Mouse (Mus musculus) neutrophil, adult 59 days (primary cell): ENCODE measurements around the gene 1700001K19Rik. TPM values are rescaled to one million over a fixed set of nuclear protein-coding genes. Genes with fewer than 3 reads are reported as not detected.

Experiments
- total RNA-seq, 2 experiments: library from RNA; stranded (reverse); gene quantifications; 1 replicate in 1 of 2; 2 replicates in 1 of 2; pipeline ENCODE4 v1.2.4; 2023

Gene 1700001K19Rik
- not detected for total RNA-seq

DNA sequence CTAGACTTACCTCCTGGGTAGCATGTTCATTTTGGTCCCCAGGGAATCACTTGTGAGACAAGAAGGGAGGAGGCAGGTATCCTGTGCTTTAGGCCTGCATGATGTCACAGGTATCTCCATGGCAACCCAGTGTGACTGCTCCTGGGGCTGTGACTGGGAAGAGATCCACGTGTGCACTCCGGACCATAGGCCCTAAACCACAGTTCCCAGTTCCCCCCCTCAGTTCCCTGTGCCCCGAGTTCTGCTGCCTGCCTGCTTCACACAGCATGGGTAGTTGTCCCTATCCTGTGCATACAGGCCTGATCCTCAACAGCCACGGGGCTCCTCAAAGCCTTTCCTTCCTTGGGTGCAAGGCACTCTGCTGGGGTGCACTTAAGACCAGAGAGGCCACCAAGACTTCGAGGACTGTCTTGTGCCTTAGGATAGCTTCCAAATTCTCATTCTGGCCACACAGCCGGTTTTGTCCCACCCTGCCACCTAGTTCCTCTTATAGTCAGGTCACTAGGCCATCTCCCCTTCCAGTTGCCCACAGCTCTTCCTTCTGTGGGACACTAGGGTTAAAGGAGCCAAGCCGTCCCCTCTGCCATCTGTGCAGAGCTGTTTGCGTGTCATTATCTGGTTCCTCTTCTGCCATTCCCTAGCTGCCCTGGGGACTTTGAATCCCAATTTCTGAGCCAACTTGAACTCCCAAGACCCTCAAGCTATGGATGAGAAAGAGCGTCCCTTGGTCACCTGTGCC, at the start of gene 1700001K19Rik:
1700001K19Rik (minus strand) TSS at position 59 of the 739 bp plus-strand sequence.

DNA sequence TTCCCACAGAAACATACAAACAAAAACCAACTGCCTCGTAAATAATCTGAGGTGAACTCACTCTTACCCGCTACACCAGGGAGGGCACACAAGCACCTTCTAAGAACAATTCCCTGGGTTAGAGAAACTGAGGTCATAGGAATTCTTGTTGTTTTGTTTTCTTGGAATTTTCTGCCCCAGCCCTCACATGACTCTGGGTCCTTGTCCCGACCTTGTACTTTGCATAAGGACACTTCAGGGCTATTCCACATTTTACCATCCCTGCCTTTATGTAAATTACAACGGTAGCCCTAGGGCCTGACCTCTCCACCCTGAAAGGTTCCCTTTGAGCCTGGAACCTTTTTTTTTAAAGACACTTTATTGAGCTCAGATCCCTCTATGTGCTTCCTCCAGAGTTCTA, 20.1 kb upstream of the 1700001K19Rik start, which contains the start of gene Hsp90aa1:
Hsp90aa1 (minus strand) TSS at position 173 of the 400 bp plus-strand sequence.

Other genes starting within 250 kb of the 1700001K19Rik start
- 100 to 1,000 TPM; 144 to 155 TPM for gene Ppp2r5c, start 235.5 kb downstream of the 1700001K19Rik start, total RNA-seq
- gene Dync1h1, start 81.2 kb downstream of the 1700001K19Rik start, total RNA-seq: 100 to 1,000 TPM; 103 to 104 TPM
- gene Hsp90aa1, start 20.1 kb upstream of the 1700001K19Rik start, total RNA-seq: 100 to 1,000 TPM; 232 to 242 TPM
- gene Wdr20, start 55.3 kb upstream of the 1700001K19Rik start, total RNA-seq: 10 to 100 TPM; 44.6 to 48.2 TPM
- gene Mok, start 158.3 kb upstream of the 1700001K19Rik start, total RNA-seq: 1 to 10 TPM in 1 of 2 experiments, under 1 TPM in 1; 0.42 to 1.3 TPM
- gene Zfp839, start 167.6 kb upstream of the 1700001K19Rik start, total RNA-seq: 1 to 10 TPM; 4.4 to 6.8 TPM
- 10 to 100 TPM; 14.4 to 17.9 TPM for gene Cinp, start 206.5 kb upstream of the 1700001K19Rik start, total RNA-seq
- gene Tecpr2, start 206.6 kb upstream of the 1700001K19Rik start, total RNA-seq: 1 to 10 TPM; 5.8 to 6.0 TPM